Mouse (Mus musculus) limb, embryonic 15.5 days (tissue): Measurements from ENCODE around the gene Olfr370. TPM values are rescaled to one million over a fixed set of nuclear protein-coding genes. Genes with fewer than 3 reads are reported as not detected.
A peak's percentile ranks its signal among the peaks of the same experiment; 100 is the strongest.
"Not testable (repeated sequence)": the region's sequence is repeated elsewhere in the genome, so short reads cannot be mapped to it uniquely, and the experiment has no call there.

ENCODE experiments used
- ATAC-seq: fragments of 200-750 bp; cut with Nextera tagmentation; 2 replicates; pipeline ENCODE4 v1.8.0; 2017; ENCODE audit warnings: low read depth, moderate TSS enrichment; ENCODE audit not compliant: insufficient number of reproducible peaks, low FRiP score, low TSS enrichment
- H3K27ac ChIP-seq: fragments of 300-500 bp; sonication (generic); 2 replicates; pipeline ENCODE4 v1.5.1; 2015; ENCODE audit warnings: moderate library complexity, mild to moderate bottlenecking, inconsistent platforms
- H3K27me3 ChIP-seq: fragments of 300-500 bp; sonication (generic); 2 replicates; pipeline ENCODE4 v1.6.1; 2015; ENCODE audit warnings: inconsistent platforms
- H3K36me3 ChIP-seq: fragments of 300-500 bp; sonication (generic); 2 replicates; pipeline ENCODE4 v1.6.1; 2015; ENCODE audit warnings: inconsistent platforms
- H3K4me1 ChIP-seq: fragments of 300-500 bp; sonication (generic); 2 replicates; pipeline ENCODE4 v1.6.1; 2015; ENCODE audit warnings: inconsistent platforms
- H3K4me2 ChIP-seq: fragments of 300-500 bp; sonication (generic); 2 replicates; pipeline ENCODE4 v1.6.1; 2015; ENCODE audit warnings: mild to moderate bottlenecking, inconsistent platforms
- H3K4me3 ChIP-seq: fragments of 300-500 bp; sonication (generic); 2 replicates; pipeline ENCODE4 v1.5.1; 2015; ENCODE audit warnings: mild to moderate bottlenecking, inconsistent platforms
- H3K9ac ChIP-seq: fragments of 300-500 bp; sonication (generic); 2 replicates; pipeline ENCODE4 v1.6.1; 2015; ENCODE audit warnings: inconsistent platforms
- H3K9me3 ChIP-seq: fragments of 300-500 bp; sonication (generic); 2 replicates; pipeline ENCODE4 v1.6.1; 2016; ENCODE audit warnings: inconsistent platforms
- WGBS: fragments of 180-500 bp; shearing (Covaris S2); methylation state at CpG from one replicate; pipeline ENCODE4 v1.1.7; 2015; 5-methylcytosine and 5-hydroxymethylcytosine counted together
- polyA plus RNA-seq: library from polyadenylated mRNA; unstranded; fragments of >200 nt; fragmentation: Nextera tagmentation; extraction: Ambion mirVana; gene quantifications from 2 replicates; pipeline ENCODE4 v1.2.1, GENCODE M21; 2015

Olfr370 gene
- polyA plus RNA-seq, 1 experiment from 2014 or later, result not detected

DNA sequence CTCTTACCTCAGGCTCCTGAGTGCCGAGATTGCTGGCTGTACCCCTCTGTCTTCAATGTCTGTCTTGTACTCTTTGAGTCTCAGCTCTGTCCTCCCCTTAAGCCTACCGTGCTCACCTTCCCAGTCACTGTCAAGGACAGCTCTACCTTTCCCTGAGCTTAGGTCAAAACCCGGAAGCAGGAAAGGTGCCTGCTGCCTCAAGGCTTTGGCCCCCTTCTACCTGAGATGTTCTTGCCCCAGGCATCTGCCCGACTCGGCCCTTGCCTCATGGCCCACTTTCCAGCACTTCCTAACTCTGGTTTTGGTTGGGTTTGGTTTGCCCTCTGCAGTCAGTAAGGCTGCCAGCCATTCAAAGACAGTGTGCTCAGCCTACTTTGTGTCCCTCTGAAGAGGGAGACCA, 33.2 kb downstream of the Olfr370 start:
- no peak for ATAC-seq
- H3K36me3 ChIP-seq, result peaks cover 40% of the 10 kb centered on the region
- H3K4me2 ChIP-seq, result no peak overlapping the region
- H3K27me3 ChIP-seq, result no peaks in the 10 kb centered on the region
- WGBS, result 69% methylated on average over 5 of the region's 5 CpGs
- no peak overlapping the region for H3K4me3 ChIP-seq
- peaks cover 15% of the 10 kb centered on the region for H3K4me1 ChIP-seq
- H3K9me3 ChIP-seq, result no peaks in the 10 kb centered on the region
- H3K27ac ChIP-seq, result no peak overlapping the region
- H3K9ac ChIP-seq, result no peak overlapping the region

DNA sequence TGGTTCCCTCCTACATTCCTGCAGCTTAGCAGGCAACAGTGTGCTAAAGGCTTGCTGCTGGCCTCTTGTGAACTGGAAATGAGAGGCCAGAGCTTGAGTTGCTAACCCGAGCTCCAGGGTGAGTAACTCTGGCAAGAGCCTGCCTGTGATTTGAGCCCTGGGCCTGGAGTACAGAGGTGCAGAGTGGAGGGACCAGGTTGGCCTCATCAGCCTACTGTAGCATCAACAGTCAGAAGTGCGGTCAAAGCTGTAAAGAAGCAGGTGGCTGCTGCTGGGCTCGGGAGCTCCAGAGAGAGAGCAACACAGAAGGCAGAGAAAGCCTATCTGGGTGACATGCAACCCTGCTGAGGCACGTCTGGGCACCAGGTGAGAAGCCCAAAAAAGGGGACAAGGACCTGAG, 33.6 kb downstream of the Olfr370 start:
- no peak for ATAC-seq

DNA sequence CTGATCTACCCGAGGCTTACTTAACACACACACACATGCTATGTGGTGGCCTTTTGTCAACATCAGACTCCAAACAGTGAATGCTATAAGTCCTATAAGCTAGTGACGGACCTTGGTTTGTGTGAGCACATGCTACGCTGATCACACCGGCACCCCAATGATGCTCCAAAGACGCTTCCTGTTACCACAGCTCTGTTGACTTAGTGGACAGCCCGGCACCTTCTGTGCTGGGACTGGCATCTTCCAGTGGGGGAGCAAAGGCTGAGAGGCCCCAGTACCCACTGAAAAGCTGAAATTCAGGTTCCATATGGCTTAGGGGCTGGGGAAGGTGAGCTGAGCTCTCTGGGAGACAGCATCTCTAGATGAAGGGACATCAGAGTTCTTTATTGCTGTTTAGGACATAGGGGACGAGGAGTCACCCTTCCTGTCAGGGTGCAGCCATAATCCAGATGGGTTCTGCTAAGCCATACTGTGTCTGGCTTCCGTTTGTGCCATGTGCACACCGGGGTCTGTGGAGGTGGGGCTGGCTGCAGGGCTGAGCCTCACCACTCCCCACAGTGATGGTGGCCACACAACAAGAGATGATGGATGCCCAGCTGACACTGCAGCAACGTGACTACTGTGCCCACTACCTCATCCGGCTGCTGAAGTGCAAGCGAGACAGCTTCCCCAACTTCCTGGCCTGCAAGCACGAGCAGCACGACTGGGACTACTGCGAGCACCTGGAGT, 34.9 kb downstream of the Olfr370 start:
- no peak for ATAC-seq
- Histone ChIP-seq H3K9ac (no peak overlapping the region), H3K4me1 (peaks cover 30% of the 10 kb centered on the region), H3K9me3 (no peaks in the 10 kb centered on the region), H3K4me3 (no peak overlapping the region), H3K27me3 (no peaks in the 10 kb centered on the region), H3K27ac (no peak overlapping the region), H3K36me3 (peaks cover 49% of the 10 kb centered on the region), H3K4me2 (no peak overlapping the region)
- 84% methylated on average over 15 of the region's 15 CpGs for WGBS

More for the DNA sequence above, 33.6 kb downstream of the Olfr370 start:
- H3K9me3 ChIP-seq, result no peaks in the 10 kb centered on the region
- H3K4me1 ChIP-seq, result peaks cover 19% of the 10 kb centered on the region
- no peak overlapping the region for H3K4me2 ChIP-seq
- WGBS, result 70% methylated on average over 4 of the region's 4 CpGs
- H3K4me3 ChIP-seq, result no peak overlapping the region
- H3K36me3 ChIP-seq, result peaks cover 44% of the 10 kb centered on the region
- no peak overlapping the region; the same call in 1 of the 2 replicates for H3K27ac ChIP-seq
- no peaks in the 10 kb centered on the region for H3K27me3 ChIP-seq
- H3K9ac ChIP-seq, result no peak overlapping the region

DNA sequence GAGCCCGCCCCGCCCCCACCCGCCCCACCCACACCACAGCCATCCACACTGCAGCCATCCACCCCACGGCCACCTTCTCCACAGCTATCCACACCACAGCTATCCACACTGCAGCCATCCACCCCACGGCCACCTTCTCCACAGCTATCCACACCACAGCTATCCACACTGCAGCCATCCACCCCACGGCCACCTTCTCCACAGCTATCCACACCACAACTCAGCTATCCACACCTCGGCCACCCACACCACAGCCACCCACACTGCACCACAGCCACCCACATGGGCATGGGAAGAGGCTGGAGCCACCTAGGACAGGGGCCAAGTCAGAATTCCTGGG, 35.4 kb downstream of the Olfr370 start:
- H3K27ac ChIP-seq, H3K9ac ChIP-seq, H3K4me2 ChIP-seq, H3K27me3 ChIP-seq, ATAC-seq, H3K4me3 ChIP-seq, H3K9me3 ChIP-seq: not testable (repeated sequence)
- 88% methylated on average over 7 of the region's 7 CpGs for WGBS
- H3K4me1 ChIP-seq, result peaks cover 36% of the 10 kb centered on the region
- H3K36me3 ChIP-seq, result peaks cover 49% of the 10 kb centered on the region

DNA sequence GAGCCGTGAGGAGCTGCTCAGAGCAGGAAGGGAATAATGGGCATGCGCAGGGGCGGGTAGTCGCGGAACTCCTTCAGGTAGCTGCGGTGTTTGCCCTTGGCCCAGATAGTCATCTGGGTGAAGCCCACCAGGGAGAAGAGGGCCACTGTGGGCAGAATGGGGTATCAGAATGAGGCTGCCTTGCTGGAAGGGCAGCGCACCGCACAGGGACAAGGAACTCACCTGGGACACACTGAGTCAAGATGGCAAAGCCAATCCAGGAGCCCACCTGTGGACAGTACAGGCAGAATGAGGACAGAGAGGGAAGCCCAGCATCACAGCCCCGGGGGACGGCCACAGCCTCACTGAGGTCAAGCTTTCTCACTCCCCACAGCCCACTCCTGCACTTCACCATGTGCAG, 36.2 kb downstream of the Olfr370 start:
- Histone ChIP-seq H3K36me3 (peaks cover 49% of the 10 kb centered on the region), H3K9ac (no peak overlapping the region), H3K27me3 (no peaks in the 10 kb centered on the region), H3K4me1 (peaks cover 43% of the 10 kb centered on the region), H3K4me2 (no peak overlapping the region), H3K27ac (no peak overlapping the region), H3K9me3 (no peaks in the 10 kb centered on the region), H3K4me3 (no peak overlapping the region)
- 93% methylated on average over 10 of the region's 10 CpGs for whole genome bisulfite sequencing
- no peak for ATAC-seq

DNA sequence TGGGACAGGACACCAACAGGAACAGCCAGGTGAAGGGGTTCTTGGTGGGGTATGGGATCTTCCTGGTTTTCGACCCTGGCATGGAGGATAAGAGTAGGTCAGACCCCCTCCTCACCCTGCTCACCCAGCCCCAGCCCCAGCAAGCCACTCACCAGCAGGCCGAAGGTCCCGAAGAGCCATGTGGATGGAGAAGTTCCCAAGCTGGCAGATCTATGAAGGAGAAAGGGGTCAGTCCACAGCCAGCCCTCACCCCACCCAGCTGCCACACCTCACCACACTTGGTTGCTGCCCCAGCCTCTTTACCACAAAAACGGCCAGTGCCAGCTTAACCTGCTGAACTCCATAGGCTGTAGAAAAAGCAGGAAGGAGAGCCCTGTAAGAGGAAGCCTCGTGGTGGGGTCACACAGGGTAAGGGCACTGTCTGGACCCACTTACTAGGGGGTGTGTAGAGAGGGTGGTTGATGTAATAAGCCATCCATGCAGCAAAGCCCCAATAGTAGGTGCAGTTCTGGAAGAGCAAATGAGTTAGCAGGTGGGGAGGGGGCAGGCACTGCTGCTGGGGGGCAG, 36.7 kb downstream of the Olfr370 start:
- no peak overlapping the region for H3K4me3 ChIP-seq
- WGBS, result 87% methylated on average over 5 of the region's 5 CpGs
- H3K4me2 ChIP-seq, result no peak overlapping the region
- peaks cover 49% of the 10 kb centered on the region for H3K36me3 ChIP-seq
- ATAC-seq, result no peak
- H3K4me1 ChIP-seq, result peaks cover 46% of the 10 kb centered on the region
- H3K9me3 ChIP-seq, result no peaks in the 10 kb centered on the region
- no peak overlapping the region for H3K27ac ChIP-seq
- no peaks in the 10 kb centered on the region for H3K27me3 ChIP-seq
- H3K9ac ChIP-seq, result no peak overlapping the region

DNA sequence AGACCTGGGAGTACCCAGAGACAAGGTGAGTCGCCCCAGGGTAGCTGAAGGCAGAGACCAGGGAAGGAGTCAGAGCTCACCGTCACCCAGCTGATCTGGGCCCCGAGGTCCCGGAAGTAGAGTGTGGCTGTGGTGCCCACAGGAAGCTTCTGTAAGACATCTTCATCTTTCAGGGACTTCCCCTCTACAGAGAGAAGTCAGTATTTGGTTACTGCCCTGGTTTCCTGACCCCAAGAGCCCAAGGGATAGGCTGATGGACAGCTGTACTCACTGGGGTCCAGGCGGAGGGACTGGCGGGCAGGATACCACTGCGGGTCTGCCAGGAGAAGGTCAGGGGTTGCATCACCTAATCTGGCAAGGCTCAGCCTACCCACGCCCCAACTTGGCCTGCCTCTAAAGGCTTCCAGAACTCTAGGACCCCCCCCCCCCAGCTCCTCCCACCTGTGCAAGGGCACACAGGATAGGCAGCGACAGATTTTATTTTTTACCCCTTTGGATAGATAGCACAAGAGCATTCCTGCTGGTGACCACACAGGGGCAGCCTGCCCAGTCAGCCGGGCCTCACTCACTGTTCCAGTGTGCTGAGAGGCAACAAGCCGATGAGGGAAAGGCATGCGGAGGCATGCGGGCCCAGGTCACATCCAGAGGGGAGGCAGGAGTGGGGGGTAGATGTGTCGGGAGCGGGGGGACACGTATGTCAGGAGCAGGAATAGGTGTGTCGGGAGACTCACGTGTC, 37.7 kb downstream of the Olfr370 start:
- WGBS, result 76% methylated on average over 18 of the region's 18 CpGs
- peaks cover 49% of the 10 kb centered on the region for H3K36me3 ChIP-seq
- no peak for ATAC-seq
- no peaks in the 10 kb centered on the region for H3K9me3 ChIP-seq
- no peak overlapping the region for H3K4me2 ChIP-seq
- no peak overlapping the region for H3K4me3 ChIP-seq
- no peak overlapping the region for H3K27ac ChIP-seq
- no peaks in the 10 kb centered on the region for H3K27me3 ChIP-seq
- no peak overlapping the region for H3K9ac ChIP-seq
- H3K4me1 ChIP-seq, result peaks cover 43% of the 10 kb centered on the region

DNA sequence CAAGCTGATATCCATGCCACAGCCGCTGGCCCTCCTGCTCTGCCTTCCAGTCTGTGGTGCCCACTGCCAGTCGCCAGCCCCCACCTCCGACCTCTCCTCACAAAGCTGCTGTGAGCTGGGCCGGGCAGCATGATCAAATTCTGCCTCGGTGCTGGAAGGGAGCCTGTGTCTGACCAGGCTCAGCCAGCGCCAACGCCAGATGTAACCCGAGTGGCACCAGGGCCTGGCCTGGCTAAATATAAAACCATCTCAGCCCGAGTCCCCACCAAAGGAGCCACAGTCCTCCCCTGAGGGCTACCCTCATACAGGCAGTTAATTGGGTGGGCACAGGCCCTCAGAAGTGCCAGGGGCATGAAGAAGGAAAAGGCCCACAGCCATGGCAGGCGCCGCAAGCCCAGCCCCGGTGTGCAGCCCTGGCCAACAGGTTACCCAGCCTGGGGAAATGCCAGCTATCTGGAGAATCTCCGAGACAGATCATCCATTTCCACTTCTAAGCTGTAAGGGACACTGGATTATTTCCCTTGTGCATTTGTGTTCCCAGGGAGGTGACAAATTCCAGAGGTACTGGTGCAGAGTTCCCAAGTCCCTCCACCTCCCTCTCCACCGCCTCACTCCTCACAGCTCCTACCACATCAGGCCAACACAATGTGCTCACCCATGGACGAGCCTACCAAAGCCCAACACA, 39.2 kb downstream of the Olfr370 start:
- no peak overlapping the region for H3K4me3 ChIP-seq
- ATAC-seq, result no peak
- 69% methylated on average over 15 of the region's 15 CpGs for WGBS
- H3K27ac ChIP-seq, result peak overlapping the region; percentile 69
- no peak overlapping the region for H3K9ac ChIP-seq
- H3K4me2 ChIP-seq, result no peak overlapping the region
- H3K27me3 ChIP-seq, result no peaks in the 10 kb centered on the region
- H3K36me3 ChIP-seq, result peaks cover 46% of the 10 kb centered on the region
- no peaks in the 10 kb centered on the region for H3K9me3 ChIP-seq
- peaks cover 57% of the 10 kb centered on the region for H3K4me1 ChIP-seq

DNA sequence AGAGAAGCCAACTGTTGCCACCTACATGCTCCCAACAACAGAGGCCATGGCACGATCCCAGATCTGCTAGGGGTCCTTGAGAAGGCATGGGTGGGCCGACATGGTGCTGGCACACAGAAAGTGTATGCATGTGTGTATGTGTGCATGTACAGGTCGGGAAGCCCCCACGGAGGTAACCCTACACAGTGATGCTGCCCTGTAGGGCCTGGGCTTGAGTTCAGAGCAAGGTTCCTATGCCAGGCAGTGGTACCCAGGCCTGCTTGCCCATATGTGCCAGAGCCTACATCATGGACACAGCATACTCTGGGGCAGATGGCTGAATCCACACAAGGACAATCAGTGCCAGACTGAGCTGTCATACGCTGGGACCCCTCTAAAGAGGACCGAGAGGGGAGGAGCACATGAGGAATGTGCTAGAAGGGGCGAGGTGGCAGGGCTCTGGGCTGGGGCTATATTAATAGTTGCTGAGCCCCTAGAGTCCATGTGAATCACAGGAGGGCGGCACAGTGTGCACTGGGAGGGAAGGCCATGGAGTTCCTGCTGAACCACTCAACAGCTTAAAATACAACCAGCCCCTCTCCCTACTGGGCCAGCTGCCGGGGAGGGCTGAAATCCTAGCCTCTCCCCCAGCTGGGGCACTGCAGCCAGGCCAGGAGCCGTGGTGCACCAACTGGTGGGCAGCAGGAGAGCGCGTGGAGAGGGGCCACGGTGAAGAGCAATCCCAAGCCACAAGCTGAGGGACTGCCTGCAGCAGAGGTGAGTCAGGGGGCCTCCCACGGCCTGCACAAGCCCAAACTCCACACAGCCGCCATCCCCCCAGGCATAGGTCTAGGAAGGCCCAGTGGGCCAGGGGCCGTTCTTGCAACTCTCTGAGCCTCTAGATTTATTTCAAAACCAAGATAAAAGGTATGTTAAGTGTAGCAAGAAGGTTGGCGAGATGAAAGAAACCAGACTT, 40.3 kb downstream of the Olfr370 start:
- Histone ChIP-seq H3K36me3 (peaks cover 36% of the 10 kb centered on the region), H3K9me3 (no peaks in the 10 kb centered on the region), H3K27me3 (no peaks in the 10 kb centered on the region), H3K4me1 (peaks cover 61% of the 10 kb centered on the region), H3K9ac (0 out of 2 replicates have a peak overlapping the region, but pooled peaks have one; percentile 23), H3K27ac (peak overlapping the region; percentile 69), H3K4me3 (no peak overlapping the region), H3K4me2 (no peak overlapping the region)
- ATAC-seq, result peak; percentile 51; the same call in 1 of the 2 replicates
- 58% methylated on average over 17 of the region's 17 CpGs for WGBS

DNA sequence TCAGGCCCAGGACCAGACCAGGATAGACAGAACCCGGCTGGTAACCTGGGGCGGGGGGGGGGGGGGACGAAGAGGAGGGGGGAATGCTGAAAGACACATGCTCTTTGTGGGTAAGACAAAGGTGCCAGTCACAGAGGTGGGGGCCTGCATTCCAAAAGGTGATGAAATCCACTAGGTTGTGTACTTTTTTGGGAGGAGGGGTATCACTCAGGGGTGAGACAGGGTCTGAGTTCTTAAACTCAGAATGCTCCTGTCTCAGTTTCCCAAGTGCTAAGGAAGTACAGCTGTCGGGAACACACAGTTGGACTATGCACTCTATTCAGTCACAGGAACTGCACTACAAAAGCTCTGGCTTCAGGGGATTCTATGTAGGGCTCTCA, 40.9 kb downstream of the Olfr370 start:
- H3K4me2 ChIP-seq, result no peak overlapping the region
- WGBS, result 43% methylated on average over 2 of the region's 4 CpGs
- H3K36me3 ChIP-seq, result peaks cover 31% of the 10 kb centered on the region
- ATAC-seq, result no peak
- no peak overlapping the region for H3K4me3 ChIP-seq
- H3K27me3 ChIP-seq, result no peaks in the 10 kb centered on the region
- H3K27ac ChIP-seq, result peak overlapping the region; percentile 69
- H3K4me1 ChIP-seq, result peaks cover 66% of the 10 kb centered on the region
- H3K9me3 ChIP-seq, result no peaks in the 10 kb centered on the region
- H3K9ac ChIP-seq, result no peak overlapping the region

DNA sequence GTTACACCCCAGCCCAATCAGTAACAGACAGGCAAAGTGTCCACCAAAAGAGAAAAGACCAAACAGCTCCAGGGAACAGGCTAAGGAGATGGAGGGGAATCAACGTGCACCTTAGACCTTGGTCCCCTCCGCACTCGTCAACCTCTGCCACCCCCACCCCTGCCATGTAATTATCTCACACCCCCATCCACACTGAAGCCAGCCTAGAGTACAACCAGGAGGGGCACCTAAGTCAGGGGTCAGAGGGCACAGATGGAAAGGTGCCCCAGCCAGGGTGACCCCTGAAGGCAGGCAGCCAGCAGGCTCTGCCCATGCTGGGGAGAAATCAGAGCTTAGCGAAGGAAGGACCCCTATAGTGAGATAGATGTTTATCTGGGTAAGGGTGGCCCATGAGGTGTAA, 41.3 kb downstream of the Olfr370 start:
- 52% methylated on average over 4 of the region's 4 CpGs for WGBS
- peaks cover 67% of the 10 kb centered on the region for H3K4me1 ChIP-seq
- ATAC-seq, result no peak
- no peak overlapping the region for H3K4me3 ChIP-seq
- no peak overlapping the region for H3K4me2 ChIP-seq
- H3K27me3 ChIP-seq, result no peaks in the 10 kb centered on the region
- H3K27ac ChIP-seq, result peak overlapping the region; percentile 50; the same call in 1 of the 2 replicates
- H3K9ac ChIP-seq, result peak overlapping the region; percentile 7; the same call in 1 of the 2 replicates
- H3K9me3 ChIP-seq, result no peaks in the 10 kb centered on the region
- peaks cover 27% of the 10 kb centered on the region for H3K36me3 ChIP-seq
